Mouse (Mus musculus): ENCODE measurements around the gene Rpl18.

The Rpl18 gene

GRCm38 (mm10) chr7:45715090-45715708, at the start of gene Rpl18:
Gene Rpl18 (plus strand): TSS chr7:45715457.
- peak; percentile 97 for DNase-seq

GRCm38 (mm10) chr7:45666161-45666560, 49.1 kb upstream of the Rpl18 start, which contains the start of gene Fut2:
Gene Fut2 (minus strand): TSS chr7:45666394.
- DNase-seq = no peak

GRCm38 (mm10) chr7:45667761-45668160, 47.5 kb upstream of the Rpl18 start:
- no peak for DNase-seq

DNA sequence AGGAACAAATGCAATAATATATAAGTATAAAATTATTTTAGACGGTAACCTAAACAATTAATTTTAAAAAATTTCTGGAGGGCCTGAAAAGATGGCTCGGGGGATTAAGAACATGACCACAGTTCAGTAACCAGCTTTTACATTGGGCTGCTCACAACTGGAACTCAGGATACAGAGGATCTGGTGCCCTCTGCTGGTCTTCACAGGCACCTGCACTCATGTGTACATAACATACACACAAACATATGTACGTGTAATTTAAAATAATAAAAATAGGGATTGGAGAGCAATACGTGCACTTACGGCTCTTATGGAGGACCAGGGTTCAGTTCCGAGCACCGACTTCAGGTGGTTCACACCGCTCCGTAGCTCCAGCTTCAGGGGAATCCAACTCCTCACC, 46.3 kb upstream of the Rpl18 start:
- no peak for DNase-seq

DNA sequence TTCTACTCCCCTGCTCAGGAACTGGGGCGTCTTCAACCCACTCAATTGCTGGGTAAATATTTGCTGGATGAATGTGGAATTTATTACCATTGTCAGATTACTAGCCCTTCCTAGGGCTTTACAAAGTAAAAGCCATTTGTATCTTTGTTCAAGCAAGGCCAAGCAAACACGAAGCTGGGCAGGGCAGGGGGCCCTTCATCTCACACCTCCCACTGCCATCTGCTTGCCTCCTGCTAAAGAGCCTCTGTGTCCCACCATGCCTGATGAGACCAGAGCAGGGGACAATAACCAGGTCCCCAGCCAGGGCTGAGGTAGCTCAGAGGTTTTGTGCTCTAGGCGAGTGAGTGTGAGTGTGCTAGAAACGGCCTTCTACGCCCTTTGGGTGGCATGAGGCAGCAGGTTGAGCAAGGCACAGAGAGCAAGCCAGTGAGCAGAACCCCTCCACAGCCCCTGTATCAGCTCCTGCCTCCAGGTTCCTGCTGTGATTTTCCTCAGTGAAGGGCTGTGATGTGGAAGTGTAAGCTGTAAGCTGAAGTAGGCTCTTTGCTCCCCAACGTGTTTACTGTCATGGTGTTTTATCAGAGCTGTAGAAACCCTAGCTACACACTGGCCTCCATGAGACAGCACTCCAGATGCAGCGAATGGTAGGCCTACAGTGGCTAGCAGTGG, 37.5 kb upstream of the Rpl18 start:
- DNase-seq = no peak

DNA sequence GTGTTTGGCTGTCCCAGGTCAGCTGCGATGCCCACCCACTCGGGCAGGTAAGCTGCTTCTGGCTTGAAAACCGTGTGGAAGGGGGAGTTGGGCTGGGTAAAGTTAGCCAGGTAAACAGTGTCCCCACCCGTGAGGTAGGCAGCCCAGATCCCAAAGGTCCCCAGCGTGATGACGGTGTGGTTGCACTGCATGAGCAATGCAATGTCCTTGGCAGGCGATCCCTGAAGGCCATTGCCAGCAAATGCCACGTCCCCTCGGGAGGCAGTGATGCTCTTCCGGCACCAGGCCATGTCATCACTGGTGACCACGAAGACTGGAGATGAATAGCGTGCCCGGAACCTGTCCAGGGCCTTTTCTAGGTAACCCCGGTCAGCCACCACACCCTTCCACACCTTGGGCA, 36.7 kb upstream of the Rpl18 start:
- DNase-seq = no peak

GRCm38 (mm10) chr7:45679966-45680621, 35.2 kb upstream of the Rpl18 start:
- no peak for DNase-seq

GRCm38 (mm10) chr7:45681046-45681736, 34.1 kb upstream of the Rpl18 start:
- DNase-seq = peak; percentile 61

DNA sequence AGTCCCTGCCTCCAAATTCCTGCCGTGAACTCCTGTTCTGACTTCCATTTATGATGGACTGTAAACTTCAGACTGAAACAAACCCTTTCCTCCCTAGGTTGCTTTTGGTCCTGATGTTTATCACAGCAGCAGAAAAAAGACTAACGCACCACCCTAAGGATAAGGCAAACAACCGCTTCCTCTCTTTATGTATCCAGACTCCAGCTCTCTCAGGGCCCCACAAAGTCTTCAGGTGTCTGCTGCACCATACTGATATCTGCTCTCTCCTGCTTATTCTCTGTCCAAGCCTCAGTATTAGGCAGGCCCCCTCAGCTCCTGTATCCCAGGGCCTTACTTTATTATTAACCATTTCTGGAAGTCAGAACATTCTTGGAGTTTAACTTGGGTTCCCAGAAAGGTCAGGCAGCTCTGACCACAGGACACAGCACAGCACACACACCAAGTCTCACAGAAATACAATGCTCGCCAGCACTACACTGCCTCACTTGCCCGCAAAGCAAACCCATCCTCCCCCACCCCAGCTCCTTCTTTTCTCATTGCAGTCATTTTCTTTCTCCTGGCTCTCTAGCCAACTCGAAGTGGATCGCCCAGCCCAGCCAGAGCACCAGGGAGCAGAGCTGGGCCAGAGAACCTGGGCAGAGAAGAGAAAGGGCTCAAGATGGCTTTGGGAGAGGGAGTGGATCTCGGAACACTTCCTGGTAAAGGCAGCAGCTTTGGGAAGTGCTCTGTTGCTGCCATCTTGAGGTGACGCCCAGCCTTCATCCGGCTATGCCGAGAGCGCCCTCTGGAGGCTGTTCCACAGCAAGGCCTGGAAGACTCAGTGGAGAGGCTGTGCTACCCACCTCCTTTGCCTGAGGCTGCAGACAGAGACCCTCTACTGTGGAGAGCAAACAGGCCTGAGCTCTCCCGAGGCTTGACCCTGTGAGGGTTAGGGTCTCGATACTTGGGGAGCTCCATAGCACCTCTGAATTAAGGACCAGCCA, 32.8 kb upstream of the Rpl18 start:
- peak; percentile 89 for DNase-seq

- no peak for DNase-seq
Measured at GRCm38 (mm10) chr7:45683396-45684050, 31.7 kb upstream of the Rpl18 start, which contains the start of gene Ntn5. Gene Ntn5 (plus strand): TSS chr7:45684022.

- DNase-seq = no peak
Measured at GRCm38 (mm10) chr7:45685811-45686210, 29.4 kb upstream of the Rpl18 start.

GRCm38 (mm10) chr7:45686841-45687240, 28.4 kb upstream of the Rpl18 start:
- no peak for DNase-seq

DNA sequence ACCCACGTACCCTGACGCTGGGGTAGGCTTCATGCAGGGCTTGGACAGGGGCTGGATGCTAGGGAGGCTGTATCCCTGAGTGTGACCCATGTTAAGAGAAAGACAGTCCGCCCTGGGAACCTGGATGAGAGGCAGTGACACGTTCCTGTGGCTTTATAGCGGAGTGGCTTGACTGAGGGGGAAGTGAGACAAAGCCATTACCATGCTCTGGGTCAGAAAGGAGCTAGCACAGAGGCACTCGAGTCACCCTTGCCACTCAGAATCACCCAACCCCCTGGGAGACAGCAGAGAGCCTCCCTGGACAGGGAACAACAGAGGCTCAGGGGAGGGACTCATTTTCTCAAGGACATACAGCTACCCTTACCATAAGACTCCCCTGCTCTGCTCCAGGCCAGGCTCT, 26.2 kb upstream of the Rpl18 start:
- DNase-seq = no peak

GRCm38 (mm10) chr7:45689800-45690199, 25.5 kb upstream of the Rpl18 start:
- DNase-seq = no peak

- no peak for DNase-seq
Measured at GRCm38 (mm10) chr7:45692364-45692763, 22.9 kb upstream of the Rpl18 start.

- DNase-seq = no peak
Measured at GRCm38 (mm10) chr7:45693921-45694591, 21.2 kb upstream of the Rpl18 start, which contains the start of gene Sec1. Gene Sec1 (minus strand): TSS chr7:45694402.

DNA sequence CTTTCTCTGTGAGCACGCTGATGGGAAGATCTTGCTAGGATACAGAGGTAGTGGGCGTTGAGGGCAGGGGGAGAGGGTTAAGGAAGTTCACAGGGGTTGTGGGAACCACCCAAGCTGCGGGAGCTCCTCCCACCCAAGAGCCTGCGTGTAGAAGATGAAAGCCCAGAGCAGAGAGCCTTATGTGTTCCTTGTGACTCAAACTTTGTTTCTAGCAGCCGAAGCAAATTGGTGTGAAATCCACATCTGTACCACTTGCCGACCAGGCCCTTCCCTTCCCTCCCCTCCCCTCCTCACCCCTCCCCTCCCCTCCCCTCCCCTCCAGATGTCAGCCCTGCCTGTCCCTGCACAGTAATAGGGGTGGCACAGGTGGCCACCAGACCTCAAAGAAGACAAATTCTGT, 20.2 kb upstream of the Rpl18 start:
- no peak for DNase-seq

DNA sequence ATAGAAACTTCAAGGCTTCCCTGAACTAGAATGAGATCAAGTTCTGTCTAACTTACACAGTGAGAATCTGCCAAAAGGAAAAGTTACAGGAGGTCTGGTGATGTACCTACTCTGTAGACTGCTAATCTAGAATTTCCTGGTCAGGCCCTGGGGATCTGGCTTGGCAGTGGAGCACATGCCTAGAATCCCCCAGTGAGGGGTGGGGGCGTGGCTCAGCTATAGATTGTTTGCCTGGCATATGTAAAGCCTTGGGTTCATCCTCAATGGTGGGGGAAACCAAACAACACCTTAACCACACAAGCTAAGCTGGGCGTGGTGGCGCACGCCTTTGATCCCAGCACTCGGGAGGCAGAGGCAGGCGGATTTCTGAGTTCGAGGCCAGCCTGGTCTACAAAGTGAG, 17.4 kb upstream of the Rpl18 start:
- DNase-seq = peak; percentile 59

DNA sequence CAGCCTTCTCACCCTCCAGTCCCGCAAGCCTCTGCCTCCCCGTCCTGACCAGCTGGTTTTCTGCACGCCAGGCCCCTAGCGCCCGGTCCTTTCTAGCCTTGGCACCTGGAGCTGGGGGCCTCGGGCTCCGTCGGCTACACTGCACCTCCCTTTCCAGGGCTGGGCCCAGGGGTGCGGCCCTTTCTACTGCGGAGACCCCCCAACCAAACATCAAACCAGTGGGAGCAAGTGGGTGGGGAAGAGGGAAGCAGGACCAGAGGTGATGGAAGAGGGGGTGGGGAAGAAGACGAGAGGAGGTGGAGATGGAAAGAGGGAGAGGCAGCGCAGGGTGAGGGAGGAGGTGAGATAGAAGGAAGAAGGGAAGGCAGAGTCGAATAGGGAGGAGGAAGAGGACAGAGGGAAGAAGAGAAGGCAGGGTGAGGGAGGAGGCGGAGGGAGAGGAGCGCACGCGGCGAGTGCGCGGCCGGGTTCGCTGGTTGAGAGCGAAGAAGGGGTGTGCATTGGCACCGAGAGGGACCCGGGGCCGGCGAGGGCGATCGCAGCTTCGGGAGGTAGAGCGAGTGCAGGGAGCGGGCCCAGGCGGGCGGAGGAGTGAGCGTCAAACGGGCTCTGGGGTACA, 15.6 kb upstream of the Rpl18 start, which contains the start of gene Car11:
Gene Car11 (plus strand): TSS at position 321 of the 619 bp plus-strand sequence.
- peak; percentile 77 for DNase-seq

DNA sequence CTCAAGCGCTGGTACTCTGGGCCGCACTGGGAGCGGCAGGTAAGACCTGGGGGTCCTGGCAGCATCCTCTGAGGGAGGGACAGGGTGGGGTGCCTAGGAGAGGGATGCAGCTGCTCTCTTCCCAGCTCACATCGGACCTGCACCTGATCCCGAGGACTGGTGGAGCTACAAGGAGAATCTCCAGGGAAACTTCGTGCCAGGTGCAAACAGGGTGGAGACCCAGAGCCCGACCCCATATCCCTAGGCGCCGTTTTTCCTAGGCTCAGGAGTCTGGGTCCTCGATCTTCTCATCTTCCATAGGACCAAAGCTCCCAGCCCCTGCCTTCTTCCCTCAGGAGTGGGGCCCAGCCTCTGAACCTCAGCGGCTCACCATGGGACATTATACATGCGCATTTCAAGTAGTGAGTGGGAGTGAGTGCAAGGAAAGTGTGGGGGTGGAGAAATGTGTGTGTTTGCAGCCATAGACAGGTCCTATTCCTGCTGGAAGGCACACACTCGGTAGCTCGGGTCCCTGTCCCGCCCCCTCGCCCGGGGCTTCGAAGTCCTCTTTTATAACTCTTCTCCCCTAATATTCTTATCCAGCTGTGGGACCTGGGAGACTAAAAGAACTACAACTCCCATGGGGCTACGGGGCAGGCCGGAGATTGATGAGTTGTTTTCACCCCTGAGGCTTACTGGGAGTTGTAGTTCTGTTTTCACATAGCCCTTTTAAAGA, 14.8 kb upstream of the Rpl18 start:
- DNase-seq = peak; percentile 92
